Comparison of ENCODE assay signal across 14 mouse cellular contexts in the genomic region with DNA sequence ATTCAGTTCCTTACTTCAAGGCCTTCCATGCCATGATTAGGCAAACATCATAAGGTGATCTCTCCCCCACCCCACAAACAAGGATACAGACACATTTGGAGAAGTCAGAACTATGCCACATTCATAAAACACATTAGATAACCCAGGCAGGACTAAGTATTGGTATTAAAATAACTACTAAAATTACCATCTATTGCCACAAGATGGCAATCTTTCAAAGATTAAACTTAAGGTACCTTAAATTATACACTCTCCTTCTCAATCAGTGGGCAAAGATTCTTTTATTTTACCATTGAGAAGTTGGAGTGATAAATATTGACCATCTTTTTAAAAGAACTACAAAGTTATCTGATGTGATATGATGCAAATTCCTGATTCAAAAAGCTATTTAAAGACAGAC.
A peak's percentile ranks its signal among the peaks of the same experiment; 100 is the strongest.
DNase-seq lines count a peak whose midpoint lies in the region; ATAC-seq and TF ChIP-seq lines count a peak whose summit lies in the region.
"Had no signal": no experiment of that assay in that cellular context is flagged by ENCODE, and none has a peak within 500 bp of the region (broad histone marks: within the 10 kb centered on the region; RNA-seq: fewer than 3 reads in every experiment).

No protein-coding gene starts in this region.

- ATAC-seq in heart, postnatal 0 days (ENCODE audit: insufficient read depth, low read depth), result no peak
- ATAC-seq in liver, postnatal 0 days, result no peak
- no peak for ATAC-seq in liver, embryonic 12.5 days
- ATAC-seq: forebrain, embryonic 15.5 days had no signal

- peak; percentile 31; the same call in 1 of the 2 replicates for TF ChIP-seq CTCF in heart, postnatal 0 days (IDR thresholded peaks at IDR 0.05; ENCODE audit: low read depth)
- peak; percentile 35; the same call in 1 of the 2 replicates for TF ChIP-seq CTCF in liver, postnatal 0 days (IDR thresholded peaks at IDR 0.05; ENCODE audit: low read depth)

- no peak overlapping the region for H3K4me2 ChIP-seq in heart, postnatal 0 days (ENCODE audit: low read depth, low read length)
- no peak overlapping the region for H3K4me2 ChIP-seq in liver, postnatal 0 days (ENCODE audit: low read depth, low read length)
- H3K4me2 ChIP-seq in liver, embryonic 12.5 days, result no peak overlapping the region
- H3K4me2 ChIP-seq: forebrain, embryonic 15.5 days; hindbrain, embryonic 15.5 days had no signal

- H3K36me3 ChIP-seq in heart, postnatal 0 days (replicated peaks; ENCODE audit: control insufficient read depth, insufficient read depth, low read length), result peaks cover 17% of the 10 kb centered on the region
- peaks cover 17% of the 10 kb centered on the region; the same call in 1 of the 2 replicates for H3K36me3 ChIP-seq in heart, embryonic 10.5 days
- no peaks in the 10 kb centered on the region for H3K36me3 ChIP-seq in liver, postnatal 0 days (replicated peaks; ENCODE audit: insufficient read depth, low read length)
- H3K36me3 ChIP-seq in liver, embryonic 12.5 days, result no peaks in the 10 kb centered on the region
- H3K36me3 ChIP-seq: forebrain, embryonic 15.5 days had no signal

- H3K27ac ChIP-seq in heart, postnatal 0 days (ENCODE audit: low read depth), result no peak overlapping the region
- H3K27ac ChIP-seq in heart, embryonic 10.5 days, result no peak overlapping the region
- no peak overlapping the region for H3K27ac ChIP-seq in liver, postnatal 0 days (ENCODE audit: low read depth)
- H3K27ac ChIP-seq in liver, embryonic 12.5 days, result no peak overlapping the region
- H3K27ac ChIP-seq: forebrain, embryonic 15.5 days; hindbrain, embryonic 15.5 days had no signal

- DNase-seq in heart, postnatal 0 days (ENCODE audit: low spot score), result peak; percentile 30
- no peak for DNase-seq in heart, embryonic 10.5 days (ENCODE audit: low spot score)
- DNase-seq in liver, postnatal 0 days, result no peak
- DNase-seq in NIH3T3 (ENCODE audit: low read depth), result peak; percentile 54
- DNase-seq in mesoderm, embryonic 11.5 days (ENCODE audit: low read depth, low spot score), result peak; percentile 15
- no peak for DNase-seq in frontal cortex, adult 2 months (ENCODE audit: extremely low spot score in 1 of 2, low spot score in 1 of 2)
- DNase-seq: adrenal gland, adult 2 months; heart, adult 11 months; kidney, postnatal 25 days; lung, postnatal 36 days; thymus, postnatal 4 days had no signal

- no peak overlapping the region for H3K4me3 ChIP-seq in heart, postnatal 0 days (ENCODE audit: low read depth, low read length)
- no peak overlapping the region for H3K4me3 ChIP-seq in heart, embryonic 10.5 days
- H3K4me3 ChIP-seq in liver, postnatal 0 days (ENCODE audit: low read depth, low read length), result no peak overlapping the region
- no peak overlapping the region for H3K4me3 ChIP-seq in liver, embryonic 12.5 days
- H3K4me3 ChIP-seq: forebrain, embryonic 15.5 days; hindbrain, embryonic 15.5 days had no signal

- no peaks in the 10 kb centered on the region for H3K27me3 ChIP-seq in heart, postnatal 0 days (ENCODE audit: control insufficient read depth, insufficient read depth, low read length)
- H3K27me3 ChIP-seq in heart, embryonic 10.5 days (ENCODE audit: insufficient read depth, poor library complexity, severe bottlenecking), result no peaks in the 10 kb centered on the region
- no peaks in the 10 kb centered on the region for H3K27me3 ChIP-seq in liver, postnatal 0 days (ENCODE audit: insufficient read depth, low read length)
- no peaks in the 10 kb centered on the region for H3K27me3 ChIP-seq in liver, embryonic 12.5 days (replicated peaks)
- H3K27me3 ChIP-seq: forebrain, embryonic 15.5 days; hindbrain, embryonic 15.5 days had no signal

- H3K9me3 ChIP-seq in heart, postnatal 0 days (replicated peaks; ENCODE audit: control insufficient read depth, low read length), result no peaks in the 10 kb centered on the region
- H3K9me3 ChIP-seq in heart, embryonic 10.5 days, result no peaks in the 10 kb centered on the region
- no peaks in the 10 kb centered on the region for H3K9me3 ChIP-seq in liver, postnatal 0 days (ENCODE audit: low read length)
- no peaks in the 10 kb centered on the region for H3K9me3 ChIP-seq in liver, embryonic 12.5 days (replicated peaks)
- H3K9me3 ChIP-seq: forebrain, embryonic 15.5 days; hindbrain, embryonic 15.5 days had no signal

- H3K9ac ChIP-seq in heart, postnatal 0 days (replicated peaks; ENCODE audit: low read depth, low read length), result no peak overlapping the region
- no peak overlapping the region for H3K9ac ChIP-seq in liver, postnatal 0 days (replicated peaks)
- H3K9ac ChIP-seq in liver, embryonic 12.5 days, result no peak overlapping the region
- H3K9ac ChIP-seq: forebrain, embryonic 15.5 days; hindbrain, embryonic 15.5 days had no signal

- TF ChIP-seq EP300 in heart, postnatal 0 days (IDR thresholded peaks at IDR 0.05; ENCODE audit: low read depth), result no peak
- TF ChIP-seq EP300 in liver, postnatal 0 days (IDR thresholded peaks at IDR 0.05; ENCODE audit: low read depth), result no peak

- no peaks in the 10 kb centered on the region for H3K4me1 ChIP-seq in heart, postnatal 0 days (ENCODE audit: control insufficient read depth, insufficient read depth)
- H3K4me1 ChIP-seq in heart, embryonic 10.5 days, result peaks cover 5% of the 10 kb centered on the region; the same call in 1 of the 2 replicates
- H3K4me1 ChIP-seq in liver, postnatal 0 days (ENCODE audit: insufficient read depth), result no peaks in the 10 kb centered on the region
- no peaks in the 10 kb centered on the region for H3K4me1 ChIP-seq in liver, embryonic 12.5 days
- H3K4me1 ChIP-seq: hindbrain, embryonic 15.5 days had no signal

Comparison
In these comparisons a context has a peak if more than half of its experiments do, and no peak if none do; other contexts are left out.
1. DNase-seq: peak in heart, postnatal 0 days (single experiment), NIH3T3 (single experiment) and mesoderm, embryonic 11.5 days (single experiment); none in heart, embryonic 10.5 days (single experiment), liver, postnatal 0 days (single experiment) and frontal cortex, adult 2 months (0 of 2).